Mouse (Mus musculus) kidney, embryonic 16.5 days (tissue): ENCODE data around the gene Kcnt2. TPM values are rescaled to one million over a fixed set of nuclear protein-coding genes. Genes with fewer than 3 reads are reported as not detected.

ENCODE experiments used
- ATAC-seq: fragments of 200-750 bp; cut with Nextera tagmentation; 2 replicates; pipeline ENCODE4 v1.8.0; 2017; ENCODE audit warnings: moderate TSS enrichment; ENCODE audit not compliant: low FRiP score, low TSS enrichment
- H3K27ac ChIP-seq: fragments of 300-500 bp; sonication (generic); 2 replicates; pipeline ENCODE4 v1.5.1; 2014; ENCODE audit warnings: low read length
- H3K27me3 ChIP-seq: fragments of 300-500 bp; sonication (generic); 2 replicates; pipeline ENCODE4 v1.6.1; 2014; ENCODE audit warnings: low read length, control low read depth, mixed read lengths; ENCODE audit not compliant: insufficient read depth
- H3K36me3 ChIP-seq: fragments of 300-500 bp; sonication (generic); 2 replicates; pipeline ENCODE4 v1.6.1; 2014; ENCODE audit warnings: low read length, control low read depth, mixed read lengths; ENCODE audit not compliant: insufficient read depth
- H3K4me1 ChIP-seq: fragments of 300-500 bp; sonication (generic); 2 replicates; pipeline ENCODE4 v1.6.1; 2014; ENCODE audit warnings: low read length, control low read depth, mixed read lengths; ENCODE audit not compliant: insufficient read depth
- H3K4me2 ChIP-seq: fragments of 300-500 bp; sonication (generic); replicated peaks from 2 replicates; pipeline ENCODE4 v1.6.1; 2014; ENCODE audit warnings: low read depth, low read length
- H3K4me3 ChIP-seq: fragments of 300-500 bp; sonication (generic); 2 replicates; pipeline ENCODE4 v1.5.1; 2014; ENCODE audit warnings: mild to moderate bottlenecking, low read length
- H3K9ac ChIP-seq: fragments of 300-500 bp; sonication (generic); replicated peaks from 2 replicates; pipeline ENCODE4 v1.6.1; 2014; ENCODE audit warnings: low read length
- H3K9me3 ChIP-seq: fragments of 300-500 bp; sonication (generic); 2 replicates; pipeline ENCODE4 v1.6.1; 2016; ENCODE audit warnings: low read length, control low read depth
- WGBS: fragments of 180-500 bp; shearing (Covaris S2); extraction: QIAGEN DNeasy Blood & Tissue Kit; methylation state at CpG from one replicate; pipeline ENCODE4 v1.1.7; 2014; 5-methylcytosine and 5-hydroxymethylcytosine counted together
- polyA plus RNA-seq: library from polyadenylated mRNA; unstranded; fragments of >200 nt; fragmentation: Nextera tagmentation; extraction: Ambion mirVana; gene quantifications from 2 replicates; pipeline ENCODE4 v1.2.1, GENCODE M21; 2015

Gene Kcnt2
- polyA plus RNA-seq, 1 experiment from 2014 or later = 2.8 TPM

GRCm38 (mm10) chr1:140338417-140338816 is 92.5 kb downstream of the Kcnt2 start:
- no peak overlapping the region for H3K9ac ChIP-seq
- no peak for ATAC-seq

GRCm38 (mm10) chr1:140339368-140339767 is 93.4 kb downstream of the Kcnt2 start:
- Histone ChIP-seq H3K4me2 (no peak overlapping the region), H3K27me3 (no peaks in the 10 kb centered on the region), H3K9me3 (no peaks in the 10 kb centered on the region), H3K27ac (no peak overlapping the region), H3K4me1 (no peaks in the 10 kb centered on the region), H3K4me3 (no peak overlapping the region), H3K36me3 (no peaks in the 10 kb centered on the region), H3K9ac (no peak overlapping the region)
- no peak for ATAC-seq
- WGBS = 70% methylated on average over 4 of the region's 4 CpGs

More at GRCm38 (mm10) chr1:140338417-140338816, 92.5 kb downstream of the Kcnt2 start:
- no peak overlapping the region for H3K4me3 ChIP-seq
- H3K27me3 ChIP-seq = no peaks in the 10 kb centered on the region
- no peaks in the 10 kb centered on the region for H3K4me1 ChIP-seq
- no peaks in the 10 kb centered on the region for H3K36me3 ChIP-seq
- H3K27ac ChIP-seq = no peak overlapping the region
- H3K9me3 ChIP-seq = no peaks in the 10 kb centered on the region
- no peak overlapping the region for H3K4me2 ChIP-seq

- Histone ChIP-seq H3K4me1 (no peaks in the 10 kb centered on the region), H3K4me3 (no peak overlapping the region), H3K9me3 (no peaks in the 10 kb centered on the region), H3K4me2 (no peak overlapping the region), H3K9ac (no peak overlapping the region), H3K27me3 (no peaks in the 10 kb centered on the region), H3K27ac (no peak overlapping the region), H3K36me3 (no peaks in the 10 kb centered on the region)
- 85% methylated on average over 2 of the region's 2 CpGs for WGBS
- ATAC-seq = no peak
Measured at GRCm38 (mm10) chr1:140364787-140365186, 118.8 kb downstream of the Kcnt2 start.

GRCm38 (mm10) chr1:140373532-140373931 is 127.6 kb downstream of the Kcnt2 start:
- no peak overlapping the region for H3K27ac ChIP-seq
- 88% methylated on average over 1 of the region's 1 CpGs for WGBS
- H3K36me3 ChIP-seq = no peaks in the 10 kb centered on the region
- no peaks in the 10 kb centered on the region for H3K9me3 ChIP-seq
- H3K4me2 ChIP-seq = no peak overlapping the region
- no peaks in the 10 kb centered on the region for H3K4me1 ChIP-seq
- H3K27me3 ChIP-seq = no peaks in the 10 kb centered on the region
- H3K4me3 ChIP-seq = no peak overlapping the region
- H3K9ac ChIP-seq = no peak overlapping the region
- no peak for ATAC-seq

- Histone ChIP-seq H3K4me3 (no peak overlapping the region), H3K36me3 (no peaks in the 10 kb centered on the region), H3K9ac (no peak overlapping the region), H3K27ac (no peak overlapping the region), H3K4me1 (no peaks in the 10 kb centered on the region), H3K9me3 (no peaks in the 10 kb centered on the region), H3K27me3 (no peaks in the 10 kb centered on the region), H3K4me2 (no peak overlapping the region)
- 76% methylated on average over 2 of the region's 2 CpGs for WGBS
- no peak for ATAC-seq
Measured at GRCm38 (mm10) chr1:140378791-140379190, 132.8 kb downstream of the Kcnt2 start.

- Histone ChIP-seq H3K9ac (no peak overlapping the region), H3K27me3 (no peaks in the 10 kb centered on the region), H3K36me3 (no peaks in the 10 kb centered on the region), H3K4me1 (no peaks in the 10 kb centered on the region), H3K4me2 (no peak overlapping the region), H3K9me3 (no peaks in the 10 kb centered on the region), H3K4me3 (no peak overlapping the region), H3K27ac (no peak overlapping the region)
- 48% methylated on average over 2 of the region's 2 CpGs for WGBS
- ATAC-seq = no peak
Measured at GRCm38 (mm10) chr1:140379526-140379925, 133.6 kb downstream of the Kcnt2 start.

- H3K27me3 ChIP-seq = no peaks in the 10 kb centered on the region
- H3K4me3 ChIP-seq = no peak overlapping the region
- H3K9ac ChIP-seq = no peak overlapping the region
- no peaks in the 10 kb centered on the region for H3K4me1 ChIP-seq
- H3K27ac ChIP-seq = no peak overlapping the region
- H3K36me3 ChIP-seq = no peaks in the 10 kb centered on the region
- H3K9me3 ChIP-seq = no peaks in the 10 kb centered on the region
- no peak overlapping the region for H3K4me2 ChIP-seq
- no peak for ATAC-seq
- WGBS = 87% methylated on average over 3 of the region's 3 CpGs
Measured at GRCm38 (mm10) chr1:140381093-140381492, 135.1 kb downstream of the Kcnt2 start.

GRCm38 (mm10) chr1:140390301-140390700 is 144.3 kb downstream of the Kcnt2 start:
- no peak for ATAC-seq
- 81% methylated on average over 4 of the region's 4 CpGs for WGBS
- Histone ChIP-seq H3K9me3 (no peaks in the 10 kb centered on the region), H3K27me3 (no peaks in the 10 kb centered on the region), H3K9ac (no peak overlapping the region), H3K27ac (no peak overlapping the region), H3K36me3 (no peaks in the 10 kb centered on the region), H3K4me1 (no peaks in the 10 kb centered on the region), H3K4me2 (no peak overlapping the region), H3K4me3 (no peak overlapping the region)

- Histone ChIP-seq H3K4me3 (no peak overlapping the region), H3K4me1 (no peaks in the 10 kb centered on the region), H3K27ac (no peak overlapping the region), H3K9me3 (no peaks in the 10 kb centered on the region), H3K4me2 (no peak overlapping the region), H3K36me3 (no peaks in the 10 kb centered on the region), H3K27me3 (no peaks in the 10 kb centered on the region), H3K9ac (no peak overlapping the region)
- no peak for ATAC-seq
Measured at GRCm38 (mm10) chr1:140397756-140398155, 151.8 kb downstream of the Kcnt2 start.

GRCm38 (mm10) chr1:140406631-140407288 is 160.8 kb downstream of the Kcnt2 start:
- H3K4me3 ChIP-seq = no peak overlapping the region
- H3K4me1 ChIP-seq = peaks cover 6% of the 10 kb centered on the region; the same call in 1 of the 2 replicates
- no peak overlapping the region for H3K27ac ChIP-seq
- no peak overlapping the region for H3K9ac ChIP-seq
- no peaks in the 10 kb centered on the region for H3K27me3 ChIP-seq
- no peaks in the 10 kb centered on the region for H3K36me3 ChIP-seq
- ATAC-seq = no peak
- 80% methylated on average over 4 of the region's 4 CpGs for WGBS
- no peaks in the 10 kb centered on the region for H3K9me3 ChIP-seq
- H3K4me2 ChIP-seq = no peak overlapping the region
